Mouse (Mus musculus) midbrain, postnatal 0 days (tissue): ENCODE measurements around the gene Mex3a. TPM values are rescaled to one million over a fixed set of nuclear protein-coding genes. Genes with fewer than 3 reads are reported as not detected.

ENCODE experiments used
- ATAC-seq: fragments of 200-750 bp; cut with Nextera tagmentation; 2 replicates; pipeline ENCODE4 v1.8.0; 2017; ENCODE audit warnings: moderate number of reproducible peaks, mild to moderate bottlenecking, moderate TSS enrichment, moderate library complexity; ENCODE audit not compliant: low FRiP score
- DNase-seq: peaks from one replicate; pipeline ENCODE4 v3.0.0-alpha.2; 2015; ENCODE audit warnings: low spot score
- H3K27ac ChIP-seq: fragments of 300-500 bp; sonication (generic); 2 replicates; pipeline ENCODE4 v1.5.1; 2014; ENCODE audit warnings: low read depth, mild to moderate bottlenecking, low read length, mixed read lengths
- H3K27me3 ChIP-seq: fragments of 300-500 bp; sonication (generic); 2 replicates; pipeline ENCODE4 v1.6.1; 2014; ENCODE audit warnings: low read length, control low read depth, mixed read lengths; ENCODE audit not compliant: insufficient read depth
- H3K36me3 ChIP-seq: fragments of 300-500 bp; sonication (generic); 2 replicates; pipeline ENCODE4 v1.6.1; 2014; ENCODE audit warnings: low read length, control low read depth, mixed read lengths; ENCODE audit not compliant: insufficient read depth
- H3K4me1 ChIP-seq: fragments of 300-500 bp; sonication (generic); 2 replicates; pipeline ENCODE4 v1.6.1; 2014; ENCODE audit warnings: mild to moderate bottlenecking, control low read depth, antibody characterized with exemption, low read length, mixed read lengths; ENCODE audit not compliant: insufficient read depth
- H3K4me2 ChIP-seq: fragments of 300-500 bp; sonication (generic); 2 replicates; pipeline ENCODE4 v1.6.1; 2014; ENCODE audit warnings: low read depth, mild to moderate bottlenecking, low read length, mixed read lengths; ENCODE audit not compliant: poor library complexity, severe bottlenecking
- H3K4me3 ChIP-seq: fragments of 300-500 bp; sonication (generic); 2 replicates; pipeline ENCODE4 v1.5.1; 2014; ENCODE audit warnings: low read depth, mild to moderate bottlenecking, low read length, moderate library complexity
- H3K9ac ChIP-seq: fragments of 300-500 bp; sonication (generic); replicated peaks from 2 replicates; pipeline ENCODE4 v1.6.1; 2014; ENCODE audit warnings: mild to moderate bottlenecking, low read length, moderate library complexity, mixed read lengths; ENCODE audit not compliant: poor library complexity, severe bottlenecking
- H3K9me3 ChIP-seq: fragments of 300-500 bp; sonication (generic); 2 replicates; pipeline ENCODE4 v1.6.1; 2016; ENCODE audit warnings: low read length, control low read depth
- CTCF ChIP-seq: IDR thresholded peaks from 2 replicates; pipeline ENCODE4 v1.5.1; 2016; ENCODE audit warnings: antibody characterized with exemption, mild to moderate bottlenecking
- WGBS: fragments of 180-500 bp; shearing (Covaris S2); extraction: QIAGEN DNeasy Blood & Tissue Kit; methylation state at CpG from one replicate; pipeline ENCODE4 v1.1.7; 2014; 5-methylcytosine and 5-hydroxymethylcytosine counted together
- polyA plus RNA-seq: library from polyadenylated mRNA; unstranded; fragments of >200 nt; fragmentation: Nextera tagmentation; extraction: Ambion mirVana; gene quantifications from 2 replicates; pipeline ENCODE4 v1.2.1, GENCODE M21; 2015
- total RNA-seq: library from RNA; depleted of rRNA; stranded (reverse); fragments of >200 nt; gene quantifications from 2 replicates; pipeline ENCODE4 v1.2.3, GENCODE M21; 2014

Mex3a gene
- total and polyA plus RNA-seq, 2 experiments from 2014 or later, result 16.1 to 56.9 TPM

GRCm38 (mm10) chr3:88528646-88529045 is 3.5 kb upstream of the Mex3a start:
- H3K9ac ChIP-seq, result no peak overlapping the region
- no peak overlapping the region for H3K4me3 ChIP-seq
- peaks cover 19% of the 10 kb centered on the region for H3K4me1 ChIP-seq
- H3K4me2 ChIP-seq, result no peak overlapping the region
- WGBS, result 85% methylated on average over 11 of the region's 11 CpGs
- H3K27ac ChIP-seq, result no peak overlapping the region
- H3K9me3 ChIP-seq, result no peaks in the 10 kb centered on the region
- H3K27me3 ChIP-seq, result no peaks in the 10 kb centered on the region
- ATAC-seq (no peak), DNase-seq (no peak)
- no peak for TF ChIP-seq CTCF
- peaks cover 6% of the 10 kb centered on the region for H3K36me3 ChIP-seq

GRCm38 (mm10) chr3:88529204-88530000 is 2.8 kb upstream of the Mex3a start:
- Histone ChIP-seq H3K9me3 (no peaks in the 10 kb centered on the region), H3K4me1 (peaks cover 19% of the 10 kb centered on the region), H3K27me3 (no peaks in the 10 kb centered on the region), H3K27ac (no peak overlapping the region; the same call in 1 of the 2 replicates), H3K4me2 (peak overlapping the region; percentile 84), H3K9ac (peak overlapping the region; percentile 70), H3K4me3 (peak overlapping the region; percentile 48), H3K36me3 (peaks cover 6% of the 10 kb centered on the region)
- TF ChIP-seq CTCF, result no peak
- ATAC-seq (no peak), DNase-seq (no peak)
- WGBS, result 20% methylated on average over 7 of the region's 7 CpGs

DNA sequence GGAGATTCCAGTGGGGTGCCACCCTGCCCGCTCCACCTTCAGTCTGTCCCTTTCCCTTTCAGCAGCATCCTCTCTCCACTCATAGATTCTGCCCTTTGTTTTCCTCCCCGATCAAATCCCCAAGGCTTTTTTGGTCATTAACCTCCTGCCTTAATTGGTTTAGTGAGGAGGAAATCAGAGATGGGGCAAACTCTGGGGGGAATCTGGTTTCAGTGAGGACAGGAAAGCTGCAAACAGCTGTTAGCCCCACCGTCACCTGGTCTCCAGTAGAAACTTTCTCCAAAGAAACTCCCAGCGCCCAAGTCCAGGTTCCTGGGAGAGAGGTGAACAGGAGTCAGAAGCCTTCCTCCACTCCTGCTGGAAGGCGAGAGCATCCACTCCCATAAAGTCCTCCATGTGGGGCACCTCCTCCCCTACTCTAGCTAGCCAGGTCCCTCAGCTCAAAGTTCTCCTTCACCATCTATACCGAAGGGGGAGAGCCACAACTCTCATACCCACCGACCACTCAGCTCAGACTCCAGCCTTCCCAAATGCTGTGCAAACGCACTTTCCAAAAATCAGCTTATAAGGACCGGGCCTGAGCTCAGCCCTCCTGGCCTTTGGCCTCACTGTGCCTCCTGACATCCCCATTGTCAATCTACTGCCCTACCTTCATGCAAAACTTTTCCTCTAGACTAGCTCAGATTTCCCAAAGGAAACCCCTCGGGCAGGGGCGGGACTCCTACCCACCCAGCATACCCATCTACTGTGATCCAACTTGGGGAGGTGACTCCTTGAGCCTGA is 1.9 kb upstream of the Mex3a start:
- Histone ChIP-seq H3K4me1 (peaks cover 24% of the 10 kb centered on the region), H3K4me3 (peak overlapping the region; percentile 48), H3K9ac (peak overlapping the region; percentile 70), H3K36me3 (peaks cover 1% of the 10 kb centered on the region; the same call in 1 of the 2 replicates), H3K27me3 (no peaks in the 10 kb centered on the region), H3K4me2 (peak overlapping the region; percentile 84), H3K9me3 (no peaks in the 10 kb centered on the region), H3K27ac (0 out of 2 replicates have a peak overlapping the region, but pooled peaks have one; percentile 8)
- DNase-seq, result no peak
- no peak for ATAC-seq
- WGBS, result 6% methylated on average over 11 of the region's 11 CpGs
- no peak for TF ChIP-seq CTCF

DNA sequence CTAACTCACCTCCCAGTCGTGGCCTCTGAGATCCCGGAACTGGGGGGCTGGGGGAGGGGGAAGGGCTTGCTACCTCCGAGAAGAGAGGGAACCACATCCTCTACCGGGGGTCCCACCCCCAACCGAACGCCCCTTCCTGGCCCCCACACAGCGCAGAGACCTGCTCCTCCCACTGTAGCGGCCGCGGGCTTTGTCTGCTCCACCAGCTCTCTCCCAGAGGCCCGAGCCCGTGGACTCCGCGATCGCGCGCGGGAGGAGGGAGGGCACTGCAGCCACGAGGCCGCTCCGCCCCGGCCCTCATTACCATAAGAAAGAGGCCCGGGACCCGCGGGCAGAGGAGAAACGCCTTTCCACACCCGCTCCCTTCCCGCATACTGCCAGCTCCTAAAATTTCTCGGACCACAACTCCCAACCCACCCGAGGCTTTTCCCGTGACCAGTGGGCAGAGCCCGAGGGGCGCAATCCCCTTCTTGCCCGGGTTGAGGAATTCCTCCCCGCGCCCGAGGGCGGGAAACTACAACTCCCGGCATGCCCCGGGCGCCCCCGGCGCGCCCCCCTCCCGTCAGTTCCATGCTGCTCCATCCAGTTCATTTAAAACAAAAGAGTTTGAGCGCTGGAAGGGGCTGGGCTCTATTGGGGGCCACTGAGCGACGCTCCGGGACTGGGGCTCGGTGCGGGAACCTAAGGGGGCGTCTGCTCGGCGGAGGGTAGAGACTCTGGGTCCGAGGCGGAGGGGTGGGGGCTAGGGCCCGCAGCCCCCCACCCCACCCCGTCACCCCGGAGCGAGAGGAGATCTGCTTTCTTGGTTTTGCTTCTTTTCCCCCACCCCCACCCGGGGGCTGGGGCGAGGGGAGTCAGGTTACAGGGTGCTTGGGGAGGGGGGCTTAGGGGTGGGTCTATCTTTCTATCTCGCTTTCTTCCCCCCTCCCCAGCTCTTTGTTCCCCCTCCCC is 572 bp upstream of the Mex3a start:
- peak overlapping the region; percentile 84 for H3K4me2 ChIP-seq
- DNase-seq (peak; percentile 91), ATAC-seq (peak; percentile 78)
- H3K27ac ChIP-seq, result peak overlapping the region; percentile 84
- no peaks in the 10 kb centered on the region for H3K27me3 ChIP-seq
- H3K4me3 ChIP-seq, result peak overlapping the region; percentile 48
- peaks cover 32% of the 10 kb centered on the region for H3K4me1 ChIP-seq
- H3K9me3 ChIP-seq, result no peaks in the 10 kb centered on the region
- 1% methylated on average over 42 of the region's 63 CpGs for WGBS
- H3K9ac ChIP-seq, result peak overlapping the region; percentile 70
- H3K36me3 ChIP-seq, result peaks cover 6% of the 10 kb centered on the region; the same call in 1 of the 2 replicates
- no peak for TF ChIP-seq CTCF

DNA sequence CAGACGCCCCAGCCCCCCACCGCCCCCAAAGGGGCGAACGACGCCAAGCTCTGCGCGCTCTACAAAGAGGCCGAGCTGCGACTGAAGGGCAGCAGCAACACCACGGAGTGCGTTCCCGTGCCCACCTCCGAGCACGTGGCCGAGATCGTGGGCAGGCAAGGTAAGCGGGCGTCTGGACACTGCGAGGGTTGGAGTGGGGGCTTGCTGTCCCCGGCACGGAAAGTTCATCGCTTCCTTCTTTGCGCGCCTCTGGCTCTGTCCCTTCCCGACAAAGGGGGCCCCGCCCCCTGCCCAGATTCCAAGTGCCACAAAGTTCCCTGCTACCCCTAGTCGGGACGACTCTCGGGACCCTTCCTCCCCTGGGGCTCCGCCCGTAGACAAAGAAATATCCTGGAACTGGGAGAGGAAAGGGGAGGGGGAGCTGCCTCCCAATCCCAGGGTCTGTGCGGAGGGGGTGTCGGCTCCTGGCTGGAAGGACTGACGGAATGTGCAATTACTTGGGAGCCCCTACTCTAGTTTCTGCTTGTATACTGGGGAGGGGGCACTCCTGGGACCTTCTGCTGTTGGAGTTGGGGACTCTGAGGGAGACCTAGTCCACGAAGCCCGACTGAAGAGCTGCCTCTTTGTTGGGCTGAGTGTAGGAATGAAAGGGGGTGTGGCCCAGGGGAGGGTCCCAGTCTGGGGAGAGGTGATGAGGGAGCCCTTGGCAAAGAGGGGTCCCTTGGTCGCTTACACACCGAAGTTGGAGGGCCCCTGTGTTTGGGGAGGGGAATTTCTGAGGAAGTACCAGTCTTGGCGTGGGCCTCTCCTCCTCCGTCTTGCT is 705 bp downstream of the Mex3a start:
- ATAC-seq (peak; percentile 18; the same call in 1 of the 2 replicates), DNase-seq (peak; percentile 51)
- H3K4me2 ChIP-seq, result peak overlapping the region; percentile 84
- H3K36me3 ChIP-seq, result peaks cover 14% of the 10 kb centered on the region
- WGBS, result under 1% methylated on average over 31 of the region's 40 CpGs
- peak overlapping the region; percentile 48 for H3K4me3 ChIP-seq
- H3K27ac ChIP-seq, result peak overlapping the region; percentile 84
- no peaks in the 10 kb centered on the region for H3K27me3 ChIP-seq
- no peak for TF ChIP-seq CTCF
- no peaks in the 10 kb centered on the region for H3K9me3 ChIP-seq
- peak overlapping the region; percentile 70 for H3K9ac ChIP-seq
- H3K4me1 ChIP-seq, result peaks cover 31% of the 10 kb centered on the region
